Mouse (Mus musculus): Measurements from ENCODE around the gene Nkd1. TPM values are rescaled to one million over a fixed set of nuclear protein-coding genes. Genes with fewer than 3 reads are reported as not detected.
A peak's percentile ranks its signal among the peaks of the same experiment; 100 is the strongest.

Gene Nkd1
- polyA plus RNA-seq, 1 experiment from 2014 or later, result 24.5 TPM

DNA sequence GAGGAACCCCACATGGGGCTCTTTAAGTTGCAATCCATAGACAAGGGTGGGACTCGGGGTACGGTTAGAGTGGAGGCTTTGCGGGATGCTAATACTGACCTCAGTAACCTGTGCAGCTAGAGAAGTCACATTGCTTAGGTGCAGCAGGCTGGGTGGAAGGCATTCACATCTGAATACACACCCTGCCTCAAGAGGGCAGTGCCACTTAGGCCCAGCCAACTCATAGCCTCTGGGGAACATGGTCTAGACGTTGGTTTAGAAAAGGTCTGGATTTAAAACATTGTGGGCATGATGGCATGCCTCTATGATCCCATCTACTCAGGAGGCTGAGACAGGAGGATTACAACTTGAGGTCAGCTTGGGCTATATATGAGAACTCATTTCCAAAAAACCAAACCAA lies 8.6 kb downstream of the Nkd1 start:
- no peaks in the 10 kb centered on the region; the same call in 1 of the 2 replicates for H3K36me3 ChIP-seq (ENCODE audit: control insufficient read depth, insufficient read depth)
- H3K27ac ChIP-seq (ENCODE audit: low read depth, low read length), result no peak overlapping the region
- WGBS, result 84% methylated on average over 4 of the region's 4 CpGs
- peak; percentile 45 for TF ChIP-seq CTCF (IDR thresholded peaks at IDR 0.05; ENCODE audit: low read depth)
- no peaks in the 10 kb centered on the region for H3K4me1 ChIP-seq (replicated peaks; ENCODE audit: control insufficient read depth, insufficient read depth, low read length)
- no peak overlapping the region for H3K4me3 ChIP-seq (ENCODE audit: low read depth, low read length)
- H3K27me3 ChIP-seq (replicated peaks; ENCODE audit: control insufficient read depth, insufficient read depth, low read length), result no peaks in the 10 kb centered on the region
- H3K4me2 ChIP-seq (replicated peaks; ENCODE audit: low read depth), result no peak overlapping the region
- no peak overlapping the region for H3K9ac ChIP-seq (ENCODE audit: low read depth, low read length)
- no peaks in the 10 kb centered on the region for H3K9me3 ChIP-seq (ENCODE audit: control insufficient read depth)
- ATAC-seq, result no peak

DNA sequence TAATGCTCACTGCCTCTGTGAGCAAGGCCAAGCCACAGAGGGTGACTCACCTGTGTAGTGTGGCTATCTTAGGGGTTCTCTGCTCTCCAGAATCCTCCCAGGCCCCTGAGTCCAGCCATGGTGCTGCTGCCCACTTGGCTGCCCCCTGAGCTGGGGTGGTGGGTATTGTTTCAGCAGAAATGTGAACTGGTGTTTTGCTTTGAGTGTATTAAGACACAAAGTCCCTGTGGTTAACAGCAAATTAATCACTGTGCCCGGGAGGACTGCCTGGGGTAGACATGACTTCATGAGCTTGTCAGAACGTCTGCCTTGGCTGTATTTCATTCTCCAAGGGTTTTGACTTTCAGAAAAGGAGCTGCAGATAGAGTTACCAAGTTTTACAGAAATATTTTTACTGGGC lies 15.9 kb downstream of the Nkd1 start:
- Histone ChIP-seq H3K9ac (ENCODE audit: low read depth, low read length) (no peak overlapping the region), H3K4me3 (ENCODE audit: low read depth, low read length) (no peak overlapping the region), H3K27me3 (replicated peaks; ENCODE audit: control insufficient read depth, insufficient read depth, low read length) (no peaks in the 10 kb centered on the region), H3K27ac (ENCODE audit: low read depth, low read length) (no peak overlapping the region), H3K4me1 (replicated peaks; ENCODE audit: control insufficient read depth, insufficient read depth, low read length) (no peaks in the 10 kb centered on the region), H3K9me3 (ENCODE audit: control insufficient read depth) (no peaks in the 10 kb centered on the region), H3K36me3 (ENCODE audit: control insufficient read depth, insufficient read depth) (no peaks in the 10 kb centered on the region), H3K4me2 (replicated peaks; ENCODE audit: low read depth) (no peak overlapping the region)
- WGBS, result 65% methylated on average over 2 of the region's 2 CpGs
- no peak for TF ChIP-seq CTCF (IDR thresholded peaks at IDR 0.05; ENCODE audit: low read depth)
- ATAC-seq, result no peak

DNA sequence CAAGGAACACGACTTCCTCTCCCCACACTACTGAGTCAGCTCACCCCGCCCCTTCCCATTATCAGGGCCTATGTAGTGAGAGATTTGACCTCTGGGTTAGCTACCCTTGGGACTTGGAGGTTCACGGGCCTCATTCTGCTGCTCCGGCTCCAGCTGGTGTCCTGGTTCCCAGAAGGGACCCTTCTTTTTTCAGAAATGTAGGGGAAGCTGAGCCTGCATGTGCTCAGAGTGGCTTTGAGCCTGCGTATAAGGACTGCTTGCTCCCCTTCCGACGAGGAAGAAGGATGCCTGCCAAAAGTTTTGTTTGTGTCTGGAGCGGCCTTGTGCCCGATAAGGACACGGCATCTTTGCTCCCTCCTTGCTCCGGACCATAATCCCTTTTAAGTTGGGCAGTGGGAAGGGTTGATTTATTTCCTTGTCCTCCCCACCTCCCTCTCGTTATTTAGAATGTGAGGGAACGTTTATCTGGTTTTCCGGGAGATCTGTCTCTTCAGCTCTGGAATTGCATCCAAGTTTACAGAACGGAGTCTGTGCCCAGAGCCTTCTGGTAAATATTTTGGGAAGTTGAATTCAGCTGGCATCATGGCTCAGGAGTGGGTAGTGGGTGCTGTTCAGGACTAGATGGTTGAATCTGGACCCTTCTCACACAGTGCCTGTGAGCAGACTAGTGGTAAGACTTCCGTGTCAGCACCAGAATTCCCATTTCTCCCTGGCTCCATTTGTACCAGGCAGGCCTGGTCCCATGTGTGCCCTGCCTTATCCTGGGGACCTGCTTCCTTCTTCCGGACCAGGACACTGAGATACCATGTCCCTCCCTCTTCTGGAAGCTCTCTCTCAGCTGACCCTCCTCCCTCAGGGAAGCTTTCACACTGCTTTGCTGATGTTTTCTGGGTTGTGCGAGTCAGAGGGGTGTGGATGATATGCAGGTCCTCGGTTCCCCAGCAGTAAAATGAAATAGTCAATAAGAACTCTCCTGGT lies 17.1 kb downstream of the Nkd1 start:
- no peak for ATAC-seq
- no peak overlapping the region for H3K4me3 ChIP-seq (ENCODE audit: low read depth, low read length)
- no peaks in the 10 kb centered on the region for H3K9me3 ChIP-seq (ENCODE audit: control insufficient read depth)
- H3K36me3 ChIP-seq (ENCODE audit: control insufficient read depth, insufficient read depth), result no peaks in the 10 kb centered on the region
- H3K27ac ChIP-seq (ENCODE audit: low read depth, low read length), result no peak overlapping the region
- TF ChIP-seq CTCF (IDR thresholded peaks at IDR 0.05; ENCODE audit: low read depth), result no peak
- H3K27me3 ChIP-seq (replicated peaks; ENCODE audit: control insufficient read depth, insufficient read depth, low read length), result no peaks in the 10 kb centered on the region
- H3K4me1 ChIP-seq (replicated peaks; ENCODE audit: control insufficient read depth, insufficient read depth, low read length), result no peaks in the 10 kb centered on the region
- no peak overlapping the region for H3K9ac ChIP-seq (ENCODE audit: low read depth, low read length)
- WGBS, result 44% methylated on average over 19 of the region's 19 CpGs
- 0 out of 2 replicates have a peak overlapping the region, but pooled peaks have one; percentile 24 for H3K4me2 ChIP-seq (replicated peaks; ENCODE audit: low read depth)

DNA sequence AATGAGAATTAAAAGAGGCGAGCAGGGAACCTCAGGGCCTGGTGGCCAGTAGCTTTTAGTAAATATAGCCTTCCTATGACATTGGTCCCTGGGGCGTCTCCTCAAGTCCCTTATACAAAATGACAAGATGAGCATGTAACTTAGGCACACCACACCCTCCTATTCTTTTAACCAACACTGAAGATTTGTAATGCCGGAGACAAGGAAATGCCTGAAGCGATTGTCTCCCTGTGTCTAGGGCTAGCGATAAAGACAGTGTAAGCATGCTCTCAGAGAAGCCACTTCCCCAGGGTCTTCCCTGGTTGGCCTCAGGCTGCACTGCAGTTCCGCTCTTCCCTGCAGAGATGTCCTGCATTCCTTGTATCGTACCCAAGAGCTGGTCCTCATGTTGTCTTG lies 17.8 kb downstream of the Nkd1 start:
- Histone ChIP-seq H3K9me3 (ENCODE audit: control insufficient read depth) (no peaks in the 10 kb centered on the region), H3K27ac (ENCODE audit: low read depth, low read length) (no peak overlapping the region), H3K36me3 (ENCODE audit: control insufficient read depth, insufficient read depth) (no peaks in the 10 kb centered on the region), H3K4me2 (replicated peaks; ENCODE audit: low read depth) (no peak overlapping the region), H3K4me3 (ENCODE audit: low read depth, low read length) (no peak overlapping the region), H3K4me1 (replicated peaks; ENCODE audit: control insufficient read depth, insufficient read depth, low read length) (no peaks in the 10 kb centered on the region), H3K9ac (ENCODE audit: low read depth, low read length) (no peak overlapping the region), H3K27me3 (replicated peaks; ENCODE audit: control insufficient read depth, insufficient read depth, low read length) (no peaks in the 10 kb centered on the region)
- WGBS, result 81% methylated on average over 7 of the region's 7 CpGs
- no peak for ATAC-seq
- no peak for TF ChIP-seq CTCF (IDR thresholded peaks at IDR 0.05; ENCODE audit: low read depth)

DNA sequence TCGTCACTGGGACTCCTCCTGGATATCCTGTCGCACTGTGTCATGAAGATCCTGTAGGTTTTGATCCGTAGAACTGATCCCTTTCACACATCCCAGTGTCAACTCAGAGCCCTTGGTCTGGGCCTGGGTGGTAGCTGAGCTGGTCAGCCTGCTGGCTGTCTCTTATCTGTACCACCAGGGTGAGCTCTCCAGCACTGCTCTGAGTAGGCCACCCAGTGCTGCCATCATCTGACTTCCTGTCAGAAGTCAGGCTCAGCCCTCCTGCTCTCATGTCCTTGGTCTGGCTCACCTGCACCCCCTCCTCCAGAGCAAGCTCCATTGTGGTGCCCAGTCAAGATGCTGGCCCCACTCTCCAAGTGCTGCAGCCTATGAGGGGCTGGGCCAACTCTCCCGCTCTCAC lies 18.8 kb downstream of the Nkd1 start:
- H3K9ac ChIP-seq (ENCODE audit: low read depth, low read length), result no peak overlapping the region
- no peak for ATAC-seq
- no peaks in the 10 kb centered on the region for H3K27me3 ChIP-seq (replicated peaks; ENCODE audit: control insufficient read depth, insufficient read depth, low read length)
- no peak overlapping the region for H3K4me2 ChIP-seq (replicated peaks; ENCODE audit: low read depth)
- no peaks in the 10 kb centered on the region for H3K36me3 ChIP-seq (ENCODE audit: control insufficient read depth, insufficient read depth)
- no peak overlapping the region for H3K4me3 ChIP-seq (ENCODE audit: low read depth, low read length)
- TF ChIP-seq CTCF (IDR thresholded peaks at IDR 0.05; ENCODE audit: low read depth), result peak; percentile 54
- no peaks in the 10 kb centered on the region for H3K4me1 ChIP-seq (replicated peaks; ENCODE audit: control insufficient read depth, insufficient read depth, low read length)
- H3K27ac ChIP-seq (ENCODE audit: low read depth, low read length), result no peak overlapping the region
- 90% methylated on average over 4 of the region's 4 CpGs for WGBS
- H3K9me3 ChIP-seq (ENCODE audit: control insufficient read depth), result no peaks in the 10 kb centered on the region

DNA sequence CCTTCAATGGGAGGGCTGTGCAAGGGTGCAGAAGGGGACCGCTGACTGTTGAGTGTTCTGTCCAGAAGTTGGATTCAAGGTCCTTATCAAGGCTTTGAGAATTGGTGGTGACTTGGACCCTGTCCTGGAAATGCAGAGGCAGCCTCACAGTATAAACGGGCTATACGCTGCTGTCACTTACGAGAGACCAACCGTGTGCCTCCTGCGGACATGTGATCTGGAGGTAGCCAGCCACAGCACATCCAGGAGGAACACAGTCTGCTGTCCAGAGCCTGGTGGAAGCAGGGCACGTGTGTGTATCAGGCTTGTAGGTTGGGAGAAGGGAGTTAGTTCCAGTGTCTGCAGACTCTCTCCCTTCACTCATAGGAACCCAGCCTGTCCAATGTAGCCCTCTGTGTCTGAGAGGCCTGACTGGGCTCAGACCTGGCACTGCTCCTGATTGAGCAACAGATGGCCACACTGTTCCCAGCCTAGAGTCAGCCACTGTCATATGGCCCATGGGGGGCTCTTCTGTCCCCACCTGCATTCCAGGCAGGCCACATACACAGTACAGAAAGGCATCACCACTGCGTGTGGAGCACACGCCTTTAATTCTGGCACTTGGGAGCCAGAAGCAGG lies 21.6 kb downstream of the Nkd1 start:
- TF ChIP-seq CTCF (IDR thresholded peaks at IDR 0.05; ENCODE audit: low read depth), result no peak
- H3K36me3 ChIP-seq (ENCODE audit: control insufficient read depth, insufficient read depth), result no peaks in the 10 kb centered on the region
- no peaks in the 10 kb centered on the region for H3K9me3 ChIP-seq (ENCODE audit: control insufficient read depth)
- no peak overlapping the region for H3K27ac ChIP-seq (ENCODE audit: low read depth, low read length)
- ATAC-seq, result no peak
- H3K27me3 ChIP-seq (replicated peaks; ENCODE audit: control insufficient read depth, insufficient read depth, low read length), result no peaks in the 10 kb centered on the region
- H3K4me3 ChIP-seq (ENCODE audit: low read depth, low read length), result no peak overlapping the region
- H3K4me2 ChIP-seq (replicated peaks; ENCODE audit: low read depth), result no peak overlapping the region
- WGBS, result 83% methylated on average over 9 of the region's 9 CpGs
- no peak overlapping the region for H3K9ac ChIP-seq (ENCODE audit: low read depth, low read length)
- 0 out of 2 replicates have a peak, but pooled peaks cover 3% of the 10 kb centered on the region for H3K4me1 ChIP-seq (replicated peaks; ENCODE audit: control insufficient read depth, insufficient read depth, low read length)
